In genomic region chr8:84012499-84013165, GRCm38 (mm10) we compare ENCODE assay signal across 9 mouse cellular contexts. TPM values are rescaled to one million over a fixed set of nuclear protein-coding genes. Genes with fewer than 3 reads are reported as not detected.
A peak's percentile ranks its signal among the peaks of the same experiment; 100 is the strongest.
DNase-seq lines count a peak whose midpoint lies in the region; ATAC-seq lines count a peak whose summit lies in the region.
"Had no signal": no experiment of that assay in that cellular context is flagged by ENCODE, and none has a peak within 500 bp of the region (broad histone marks: within the 10 kb centered on the region; RNA-seq: fewer than 3 reads in every experiment).

No protein-coding gene starts in this region.

- H3K27me3 ChIP-seq in heart, embryonic 10.5 days (ENCODE audit: insufficient read depth, poor library complexity, severe bottlenecking): peaks cover 47% of the 10 kb centered on the region
- H3K27me3 ChIP-seq in heart, embryonic 12.5 days (replicated peaks): peaks cover 39% of the 10 kb centered on the region
- H3K27me3 ChIP-seq in midbrain, embryonic 14.5 days (ENCODE audit: control insufficient read depth, insufficient read depth, low read length): peaks cover 34% of the 10 kb centered on the region

- H3K4me3 ChIP-seq in heart, embryonic 10.5 days: peak overlapping the region; percentile 63
- H3K4me3 ChIP-seq in heart, embryonic 12.5 days: peak overlapping the region; percentile 54
- H3K4me3 ChIP-seq in midbrain, embryonic 14.5 days (replicated peaks; ENCODE audit: low read depth, low read length): peak overlapping the region; percentile 52

- peak; percentile 30; the same call in 1 of the 2 replicates for ATAC-seq in heart, embryonic 12.5 days (ENCODE audit: insufficient number of reproducible peaks, low FRiP score)
- no peak; the same call in 1 of the 2 replicates for ATAC-seq in midbrain, embryonic 14.5 days (ENCODE audit: low FRiP score, low TSS enrichment)
- ATAC-seq in megakaryocyte-erythroid progenitor cell, adult 5-6 weeks (replicated peaks; ENCODE audit: low FRiP score, low TSS enrichment, poor library complexity, severe bottlenecking): no peak

- H3K9ac ChIP-seq in heart, embryonic 12.5 days: peak overlapping the region; percentile 64
- no peak overlapping the region; the same call in 1 of the 2 replicates for H3K9ac ChIP-seq in midbrain, embryonic 14.5 days (replicated peaks; ENCODE audit: low read length)

- H3K27ac ChIP-seq in heart, embryonic 10.5 days: peak overlapping the region; percentile 54
- no peak overlapping the region for H3K27ac ChIP-seq in heart, embryonic 12.5 days (ENCODE audit: poor library complexity, severe bottlenecking)
- H3K27ac ChIP-seq in midbrain, embryonic 14.5 days (replicated peaks; ENCODE audit: low read depth, low read length): no peak overlapping the region

- DNase-seq in heart, embryonic 10.5 days (ENCODE audit: low spot score): no peak
- DNase-seq in heart, adult 8-10 months (ENCODE audit: low spot score): no peak
- peak; percentile 71 for DNase-seq in kidney, postnatal 14 days
- peak; percentile 34 for DNase-seq in midbrain, embryonic 14.5 days
- DNase-seq in thymus, postnatal 10 days (ENCODE audit: low spot score in 2 of 2): no peak
- DNase-seq in urinary bladder, postnatal 14 days (ENCODE audit: low spot score): no peak

- no peaks in the 10 kb centered on the region for H3K9me3 ChIP-seq in heart, embryonic 10.5 days
- 0 out of 2 replicates have a peak, but pooled peaks cover 4% of the 10 kb centered on the region for H3K9me3 ChIP-seq in heart, embryonic 12.5 days (replicated peaks)
- H3K9me3 ChIP-seq in midbrain, embryonic 14.5 days (ENCODE audit: control insufficient read depth, low read length): no peaks in the 10 kb centered on the region

- WGBS in heart, embryonic 10.5 days: 10% methylated on average over 35 of the region's 35 CpGs
- WGBS in heart, embryonic 12.5 days: 13% methylated on average over 35 of the region's 35 CpGs
- 3% methylated on average over 35 of the region's 35 CpGs for WGBS in midbrain, embryonic 14.5 days

- peak overlapping the region; percentile 95 for H3K4me2 ChIP-seq in heart, embryonic 12.5 days
- H3K4me2 ChIP-seq in midbrain, embryonic 14.5 days (ENCODE audit: low read length): peak overlapping the region; percentile 95

- no peaks in the 10 kb centered on the region for H3K36me3 ChIP-seq in heart, embryonic 10.5 days
- H3K36me3 ChIP-seq in heart, embryonic 12.5 days: no peaks in the 10 kb centered on the region
- no peaks in the 10 kb centered on the region for H3K36me3 ChIP-seq in midbrain, embryonic 14.5 days (ENCODE audit: control insufficient read depth, insufficient read depth, low read length)

- peaks cover 31% of the 10 kb centered on the region for H3K4me1 ChIP-seq in heart, embryonic 10.5 days
- H3K4me1 ChIP-seq in heart, embryonic 12.5 days (replicated peaks): peaks cover 22% of the 10 kb centered on the region
- H3K4me1 ChIP-seq in midbrain, embryonic 14.5 days (ENCODE audit: control insufficient read depth, insufficient read depth, low read length): peaks cover 17% of the 10 kb centered on the region

RNA-seq across cellular contexts. Expression of gene 2210011C24Rik, which starts 0.7 kb away (rescaled TPM):
- polyA plus RNA-seq in heart, embryonic 10.5 days (2016; fragmentation: Nextera tagmentation; extraction: Ambion mirVana): 0.30 and 0.80 TPM in 2 replicates
- 1 to 10 TPM; 1.6 to 4.0 (median 3.2) TPM for total RNA-seq in heart, adult 8-10 months (2022)
- 0.30 TPM in 1 of 2 replicates, not detected in the other for polyA plus RNA-seq in heart, embryonic 12.5 days (2016; fragmentation: Nextera tagmentation; extraction: Ambion mirVana)
- 0.94 TPM in 1 of 2 replicates, not detected in the other for polyA plus RNA-seq in midbrain, embryonic 14.5 days (2014; fragmentation: Nextera tagmentation; extraction: Ambion mirVana)
- not detected in 2 replicates for total RNA-seq in megakaryocyte-erythroid progenitor cell, adult 5-6 weeks (2014; fragmentation: Nextera tagmentation)
- not detected in 2 replicates for total RNA-seq in megakaryocyte-erythroid progenitor cell, adult 5-6 weeks (2017)
- total RNA-seq: MEL had no signal

RNA-seq across cellular contexts. Expression of gene Palm3, which starts 8.6 kb away (rescaled TPM):
- polyA plus RNA-seq in heart, embryonic 10.5 days (2016; fragmentation: Nextera tagmentation; extraction: Ambion mirVana): 4.9 and 7.4 TPM in 2 replicates
- under 1 TPM; 0.11 to 0.41 (median 0.23) TPM for total RNA-seq in heart, adult 8-10 months (2022)
- polyA plus RNA-seq in heart, embryonic 12.5 days (2016; fragmentation: Nextera tagmentation; extraction: Ambion mirVana): 1.7 and 2.1 TPM in 2 replicates
- polyA plus RNA-seq in midbrain, embryonic 14.5 days (2014; fragmentation: Nextera tagmentation; extraction: Ambion mirVana): 0.65 and 0.87 TPM in 2 replicates
- not detected in 2 replicates for total RNA-seq in megakaryocyte-erythroid progenitor cell, adult 5-6 weeks (2014; fragmentation: Nextera tagmentation)
- total RNA-seq in megakaryocyte-erythroid progenitor cell, adult 5-6 weeks (2017): 0.30 TPM in 1 of 2 replicates, not detected in the other

RNA-seq across cellular contexts. Expression of gene 1700067K01Rik, which starts 11.3 kb away (rescaled TPM):
- polyA plus RNA-seq in heart, embryonic 10.5 days (2016; fragmentation: Nextera tagmentation; extraction: Ambion mirVana): 0.27 and 0.95 TPM in 2 replicates
- total RNA-seq in heart, adult 8-10 months (2022): under 1 TPM in 3 of 4 experiments, not detected in 1; 0.25 to 0.50 (median 0.33) TPM
- polyA plus RNA-seq in heart, embryonic 12.5 days (2016; fragmentation: Nextera tagmentation; extraction: Ambion mirVana): 0.22 and 0.54 TPM in 2 replicates
- 0.53 and 0.89 TPM in 2 replicates for polyA plus RNA-seq in midbrain, embryonic 14.5 days (2014; fragmentation: Nextera tagmentation; extraction: Ambion mirVana)
- 1.4 and 2.3 TPM in 2 replicates for total RNA-seq in megakaryocyte-erythroid progenitor cell, adult 5-6 weeks (2014; fragmentation: Nextera tagmentation)
- total RNA-seq in megakaryocyte-erythroid progenitor cell, adult 5-6 weeks (2017): 0.76 and 2.3 TPM in 2 replicates

RNA-seq across cellular contexts. Expression of gene Samd1, which starts 15.2 kb away (rescaled TPM):
- polyA plus RNA-seq in heart, embryonic 10.5 days (2016; fragmentation: Nextera tagmentation; extraction: Ambion mirVana): 5.0 and 10.7 TPM in 2 replicates
- 10 to 100 TPM; 26.4 to 28.5 (median 27.2) TPM for total RNA-seq in heart, adult 8-10 months (2022)
- polyA plus RNA-seq in heart, embryonic 12.5 days (2016; fragmentation: Nextera tagmentation; extraction: Ambion mirVana): 4.5 and 5.8 TPM in 2 replicates
- polyA plus RNA-seq in midbrain, embryonic 14.5 days (2014; fragmentation: Nextera tagmentation; extraction: Ambion mirVana): 10.5 and 14.2 TPM in 2 replicates
- total RNA-seq in megakaryocyte-erythroid progenitor cell, adult 5-6 weeks (2014; fragmentation: Nextera tagmentation): 103 and 123 TPM in 2 replicates
- total RNA-seq in megakaryocyte-erythroid progenitor cell, adult 5-6 weeks (2017): 57.4 and 79.8 TPM in 2 replicates

RNA-seq across cellular contexts. Expression of gene Il27ra, which starts 29.8 kb away (rescaled TPM):
- 1.4 and 2.6 TPM in 2 replicates for polyA plus RNA-seq in heart, embryonic 10.5 days (2016; fragmentation: Nextera tagmentation; extraction: Ambion mirVana)
- total RNA-seq in heart, adult 8-10 months (2022): 1 to 10 TPM; 2.7 to 4.5 (median 3.1) TPM
- polyA plus RNA-seq in heart, embryonic 12.5 days (2016; fragmentation: Nextera tagmentation; extraction: Ambion mirVana): 4.4 and 5.3 TPM in 2 replicates
- 0.16 and 0.33 TPM in 2 replicates for polyA plus RNA-seq in midbrain, embryonic 14.5 days (2014; fragmentation: Nextera tagmentation; extraction: Ambion mirVana)
- total RNA-seq in megakaryocyte-erythroid progenitor cell, adult 5-6 weeks (2014; fragmentation: Nextera tagmentation): 16.0 and 24.2 TPM in 2 replicates
- total RNA-seq in megakaryocyte-erythroid progenitor cell, adult 5-6 weeks (2017): 4.5 TPM in 2 replicates

Comparison
In these comparisons a context has a peak if more than half of its experiments do, and no peak if none do; other contexts are left out.
1. DNase-seq: peak in kidney, postnatal 14 days (single experiment) and midbrain, embryonic 14.5 days (single experiment); none in heart, embryonic 10.5 days (single experiment), heart, adult 8-10 months (single experiment), thymus, postnatal 10 days (0 of 2) and urinary bladder, postnatal 14 days (single experiment).
2. Peak in every context shown above with its lines, with median percentiles within 50 percentile points of each other: H3K4me3 ChIP-seq.